Mouse (Mus musculus): ENCODE results near the gene Esrrg.

DNA sequence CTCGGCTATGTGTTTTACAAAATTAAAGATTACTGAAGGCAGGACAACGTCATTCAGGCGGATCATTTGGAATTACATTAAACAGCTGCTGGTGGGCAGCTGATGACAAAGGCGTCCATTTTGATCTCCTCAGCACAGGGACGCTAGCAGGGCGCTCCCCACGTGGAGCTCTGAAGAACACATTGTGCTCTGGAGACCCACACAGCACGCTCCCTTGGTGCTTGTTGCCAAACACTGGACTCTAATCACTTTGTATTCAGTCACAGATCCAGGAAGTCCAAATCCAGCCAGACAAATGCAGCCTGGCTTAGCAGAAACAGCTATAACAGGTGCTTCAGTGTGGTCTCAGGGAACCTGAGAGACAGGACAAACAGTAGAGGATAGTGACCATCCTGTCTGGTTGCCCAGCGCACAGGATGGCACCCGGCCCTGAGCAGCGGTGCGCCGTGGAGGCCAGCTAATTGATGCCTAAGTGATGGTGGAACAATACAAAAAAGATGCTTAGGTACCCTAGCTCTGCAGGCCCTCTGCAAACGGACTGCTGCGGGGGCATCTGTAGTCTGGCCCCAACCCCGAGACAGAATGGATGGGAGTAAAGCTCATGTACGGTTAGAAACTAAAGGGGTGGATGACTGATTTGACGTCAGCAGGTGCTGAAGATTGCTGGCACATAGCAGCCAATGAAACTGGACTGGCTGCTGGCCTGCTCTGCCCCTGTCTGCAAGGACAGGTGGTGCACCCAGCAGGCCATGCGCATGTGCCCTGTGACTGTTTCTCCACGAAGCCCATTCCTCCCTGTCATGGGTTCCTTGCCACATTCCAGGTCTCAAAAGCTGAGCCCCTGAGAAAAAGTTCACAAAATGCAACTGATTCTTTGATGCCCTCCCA lies 367.1 kb downstream of the Esrrg start:
- TF ChIP-seq POLR2A (IDR thresholded peaks at IDR 0.05; ENCODE audit: insufficient read depth, low read depth, low read length) (no peak), CTCF (IDR thresholded peaks at IDR 0.05; ENCODE audit: insufficient read depth, low read depth, low read length) (no peak)
